ENCODE assay signal across 8 mouse cellular contexts in genomic region chr9:67633761-67634441, GRCm38 (mm10).
DNase-seq lines count a peak whose midpoint lies in the region; ATAC-seq and TF ChIP-seq lines count a peak whose summit lies in the region.

No protein-coding gene starts in this region.

- H3K27me3 ChIP-seq in hindbrain, embryonic 16.5 days (replicated peaks; ENCODE audit: control insufficient read depth, insufficient read depth, low read length) = 0 out of 2 replicates have a peak, but pooled peaks cover 2% of the 10 kb centered on the region

- H3K36me3 ChIP-seq in hindbrain, embryonic 16.5 days (ENCODE audit: control insufficient read depth, insufficient read depth, low read length) = no peaks in the 10 kb centered on the region

- H3K9me3 ChIP-seq in hindbrain, embryonic 16.5 days (ENCODE audit: control insufficient read depth, low read length) = no peaks in the 10 kb centered on the region

- peaks cover 15% of the 10 kb centered on the region for H3K4me1 ChIP-seq in hindbrain, embryonic 16.5 days (ENCODE audit: control insufficient read depth, insufficient read depth, low read depth, low read length)

- intact Hi-C loops in gastrocnemius, adult 2 months (cut with DNase I) = loop anchor here (5.0 kb wide), 3 partner anchors 52 to 317 kb away; no protein-coding TSS in a partner anchor

- TF ChIP-seq CTCF in gastrocnemius, adult 2 months (IDR thresholded peaks at IDR 0.05) = no peak

- peak overlapping the region; percentile 96 for H3K27ac ChIP-seq in gastrocnemius, adult 2 months
- peak overlapping the region; percentile 95 for H3K27ac ChIP-seq in hindbrain, embryonic 16.5 days (ENCODE audit: low read depth, low read length)

- H3K4me2 ChIP-seq in hindbrain, embryonic 16.5 days (ENCODE audit: low read length) = peak overlapping the region; percentile 96

- H3K9ac ChIP-seq in hindbrain, embryonic 16.5 days (ENCODE audit: low read depth, low read length) = peak overlapping the region; percentile 78

- peak; percentile 88 for ATAC-seq in hindbrain, embryonic 16.5 days
- peak; percentile 61 for ATAC-seq in megakaryocyte progenitor cell, adult 5-6 weeks (replicated peaks; ENCODE audit: poor library complexity)

- peak; percentile 39 for DNase-seq in adrenal gland, adult 8-10 months
- peak; percentile 71 to 77 for DNase-seq in cerebellum, postnatal 36 days
- peak; percentile 88 for DNase-seq in gastrocnemius, adult 2 months
- DNase-seq in left cerebral cortex, adult 8-10 months (ENCODE audit: low spot score in 2 of 2) = peak; percentile 67 to 70
- peak; percentile 76 for DNase-seq in right cerebral cortex, postnatal 4 days
- DNase-seq in spleen, postnatal 14 days (ENCODE audit: low spot score in 2 of 2) = no peak

- peak overlapping the region; percentile 96 for H3K4me3 ChIP-seq in gastrocnemius, adult 2 months
- H3K4me3 ChIP-seq in hindbrain, embryonic 16.5 days (ENCODE audit: low read length) = peak overlapping the region; percentile 84

- under 1% methylated on average over 51 of the region's 61 CpGs for WGBS in hindbrain, embryonic 16.5 days

Comparison
In these comparisons a context has a peak if more than half of its experiments do, and no peak if none do; other contexts are left out.
1. DNase-seq: peak in adrenal gland, adult 8-10 months (single experiment), cerebellum, postnatal 36 days (2 of 2), gastrocnemius, adult 2 months (single experiment), left cerebral cortex, adult 8-10 months (2 of 2) and right cerebral cortex, postnatal 4 days (single experiment); none in spleen, postnatal 14 days (0 of 2).